Mouse (Mus musculus): ENCODE results near the gene Esrrg. TPM values are rescaled to one million over a fixed set of nuclear protein-coding genes. Genes with fewer than 3 reads are reported as not detected.

Gene Esrrg
- polyA plus RNA-seq, 1 experiment: 13.9 TPM

GRCm38 (mm10) chr1:187648551-187648950 lies 40.0 kb downstream of the Esrrg start:
- no peak for DNase-seq (ENCODE audit: extremely low spot score in 1 of 2, low spot score in 1 of 2)

- DNase-seq (ENCODE audit: extremely low spot score in 1 of 2, low spot score in 1 of 2): no peak
These were observed 41.3 kb downstream of the Esrrg start for GRCm38 (mm10) chr1:187649871-187650270.

GRCm38 (mm10) chr1:187650786-187651687 lies 42.4 kb downstream of the Esrrg start:
- DNase-seq (ENCODE audit: extremely low spot score in 1 of 2, low spot score in 1 of 2): peak in 1 of 2 experiments; percentile 41

GRCm38 (mm10) chr1:187651688-187652241 lies 43.2 kb downstream of the Esrrg start:
- peak in 1 of 2 experiments; percentile 56 for DNase-seq (ENCODE audit: extremely low spot score in 1 of 2, low spot score in 1 of 2)

- DNase-seq (ENCODE audit: extremely low spot score in 1 of 2, low spot score in 1 of 2): peak in 1 of 2 experiments; percentile 41
These were observed 43.9 kb downstream of the Esrrg start for GRCm38 (mm10) chr1:187652445-187652844.

GRCm38 (mm10) chr1:187653390-187653789 lies 44.8 kb downstream of the Esrrg start:
- DNase-seq (ENCODE audit: extremely low spot score in 1 of 2, low spot score in 1 of 2): no peak

DNA sequence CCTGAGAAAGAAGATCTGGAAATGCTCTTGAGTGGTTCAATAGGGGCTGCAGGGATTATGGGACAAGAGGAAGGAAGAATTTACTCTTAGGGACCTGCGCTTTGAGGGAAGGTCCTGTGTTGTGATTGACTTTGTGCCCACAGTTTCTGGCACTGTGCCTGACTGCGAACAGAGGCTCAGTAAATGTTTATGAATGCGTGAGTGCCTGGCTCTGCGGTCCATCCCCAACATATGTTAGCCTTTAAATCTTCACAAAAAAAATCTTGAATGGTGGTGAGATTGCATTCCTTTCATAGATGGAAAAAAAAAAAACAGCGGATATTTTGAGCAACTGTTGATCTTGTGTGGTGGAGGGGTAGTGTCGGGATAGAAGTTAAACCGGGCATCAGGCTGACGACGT lies 52.4 kb downstream of the Esrrg start:
- no peak for DNase-seq (ENCODE audit: extremely low spot score in 1 of 2, low spot score in 1 of 2)

GRCm38 (mm10) chr1:187662083-187662609 lies 53.6 kb downstream of the Esrrg start:
- no peak for DNase-seq (ENCODE audit: extremely low spot score in 1 of 2, low spot score in 1 of 2)

GRCm38 (mm10) chr1:187663376-187663775 lies 54.8 kb downstream of the Esrrg start:
- DNase-seq (ENCODE audit: extremely low spot score in 1 of 2, low spot score in 1 of 2): no peak

GRCm38 (mm10) chr1:187664261-187664660 lies 55.7 kb downstream of the Esrrg start:
- no peak for DNase-seq (ENCODE audit: extremely low spot score in 1 of 2, low spot score in 1 of 2)

DNA sequence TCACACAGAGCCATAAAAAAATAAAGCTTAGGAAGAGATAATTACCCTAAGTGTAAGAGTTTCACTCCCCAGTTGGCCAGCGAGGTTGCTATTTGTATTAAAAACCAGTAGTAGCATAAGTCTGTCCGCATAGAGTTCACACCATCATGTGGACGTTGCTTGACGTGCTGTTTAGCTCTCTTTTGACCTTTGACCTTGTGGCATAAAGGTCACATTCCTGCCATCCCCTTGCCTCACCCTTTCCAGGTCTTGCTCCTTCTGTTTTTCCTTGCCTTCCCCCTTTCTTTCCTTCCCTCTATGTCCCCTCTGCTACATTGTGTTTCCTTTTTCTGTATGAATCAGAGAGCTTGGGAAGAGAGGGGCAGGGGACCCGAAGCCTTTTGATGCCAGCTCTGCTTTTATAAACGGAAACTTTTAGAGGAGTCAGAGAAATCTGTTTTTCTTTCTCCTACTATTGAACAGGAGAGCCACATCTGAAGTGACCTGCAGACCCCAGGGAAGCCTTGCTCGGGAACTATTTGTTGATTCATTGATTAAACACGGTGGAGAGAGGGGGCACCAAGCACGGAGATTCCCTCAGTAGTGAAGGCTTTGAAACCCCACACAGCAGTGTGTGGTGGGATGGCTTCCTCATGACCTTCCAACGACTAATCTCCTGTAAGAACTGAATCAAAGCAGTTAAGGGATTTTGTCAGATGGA lies 57.5 kb downstream of the Esrrg start:
- DNase-seq (ENCODE audit: extremely low spot score in 1 of 2, low spot score in 1 of 2): no peak

- DNase-seq (ENCODE audit: extremely low spot score in 1 of 2, low spot score in 1 of 2): no peak
These were observed 61.2 kb downstream of the Esrrg start for GRCm38 (mm10) chr1:187669746-187670145.

GRCm38 (mm10) chr1:187672446-187672845 lies 63.9 kb downstream of the Esrrg start:
- no peak for DNase-seq (ENCODE audit: extremely low spot score in 1 of 2, low spot score in 1 of 2)

DNA sequence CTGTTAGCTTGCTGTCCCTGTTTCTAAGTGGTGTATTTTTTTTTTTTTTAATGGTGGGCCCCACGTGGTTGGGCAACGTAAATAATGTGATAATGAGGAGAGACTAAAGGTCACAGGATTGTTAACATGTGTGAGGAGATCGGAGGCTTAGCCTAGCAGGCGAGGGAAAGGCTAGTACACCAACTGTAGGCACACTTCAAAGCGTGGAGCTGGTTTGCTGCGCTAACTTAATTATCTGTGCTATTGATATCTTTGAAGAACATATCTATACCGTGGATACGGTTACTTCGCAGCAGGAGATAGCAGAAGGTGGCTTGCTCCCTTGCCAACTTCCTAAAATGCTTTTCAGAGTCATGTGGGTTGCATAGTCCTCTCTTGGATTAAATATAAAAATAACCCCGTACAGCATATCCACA lies 66.2 kb downstream of the Esrrg start:
- DNase-seq (ENCODE audit: extremely low spot score in 1 of 2, low spot score in 1 of 2): no peak

GRCm38 (mm10) chr1:187676626-187677025 lies 68.0 kb downstream of the Esrrg start:
- no peak for DNase-seq (ENCODE audit: extremely low spot score in 1 of 2, low spot score in 1 of 2)

DNA sequence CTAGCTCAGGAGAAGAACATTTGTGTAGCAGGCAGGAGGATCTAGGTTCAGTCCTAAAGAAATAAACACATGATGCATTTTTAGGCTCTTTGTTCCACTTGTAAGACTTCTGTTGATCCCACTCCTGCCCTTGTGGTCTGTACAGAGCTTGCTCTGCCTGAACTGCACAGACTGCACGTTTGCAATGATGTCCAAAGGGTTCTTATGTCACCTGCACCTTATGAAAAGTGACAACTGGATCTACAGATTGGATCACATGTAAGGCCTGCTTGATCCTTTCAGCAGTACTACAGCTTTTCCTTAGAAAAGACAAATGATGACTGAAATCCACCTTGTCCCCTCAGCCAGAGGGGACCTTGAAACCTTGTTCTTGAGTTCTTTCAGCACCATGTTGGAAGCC lies 70.7 kb downstream of the Esrrg start:
- no peak for DNase-seq (ENCODE audit: extremely low spot score in 1 of 2, low spot score in 1 of 2)

GRCm38 (mm10) chr1:187684519-187684918 lies 75.9 kb downstream of the Esrrg start:
- no peak for DNase-seq (ENCODE audit: extremely low spot score in 1 of 2, low spot score in 1 of 2)

DNA sequence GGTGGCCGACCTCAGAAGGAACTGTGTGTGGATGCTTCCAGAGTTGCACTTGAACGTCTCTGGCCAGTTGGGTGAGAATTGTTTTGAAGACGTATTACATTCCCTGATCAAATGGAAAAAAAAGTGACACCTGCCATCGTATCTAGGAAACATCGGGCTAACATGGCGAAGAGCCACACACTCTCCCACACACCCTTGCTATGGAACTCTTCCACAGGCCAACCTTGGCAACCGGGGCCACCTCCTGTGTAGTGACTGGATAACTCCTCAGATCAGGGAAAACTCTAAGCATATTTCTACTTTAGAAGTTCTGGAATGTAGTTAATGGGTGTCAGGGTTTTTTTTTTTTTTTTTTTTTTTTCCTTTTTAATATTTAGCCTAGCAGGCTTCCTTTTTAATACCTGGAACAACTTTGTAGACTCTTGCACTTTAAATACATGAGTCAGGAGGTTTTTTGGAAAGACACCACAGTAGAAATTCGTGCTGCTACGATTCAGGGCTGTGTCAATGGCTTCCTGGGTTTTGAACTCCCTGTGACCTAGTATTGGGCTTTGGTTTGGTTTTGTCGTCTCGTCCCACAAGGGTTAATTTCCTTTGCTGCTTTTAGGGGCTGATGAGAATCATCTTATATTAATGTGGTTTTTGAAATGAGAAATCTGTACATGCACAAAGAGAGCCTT lies 83.4 kb downstream of the Esrrg start:
- DNase-seq (ENCODE audit: extremely low spot score in 1 of 2, low spot score in 1 of 2): no peak

DNA sequence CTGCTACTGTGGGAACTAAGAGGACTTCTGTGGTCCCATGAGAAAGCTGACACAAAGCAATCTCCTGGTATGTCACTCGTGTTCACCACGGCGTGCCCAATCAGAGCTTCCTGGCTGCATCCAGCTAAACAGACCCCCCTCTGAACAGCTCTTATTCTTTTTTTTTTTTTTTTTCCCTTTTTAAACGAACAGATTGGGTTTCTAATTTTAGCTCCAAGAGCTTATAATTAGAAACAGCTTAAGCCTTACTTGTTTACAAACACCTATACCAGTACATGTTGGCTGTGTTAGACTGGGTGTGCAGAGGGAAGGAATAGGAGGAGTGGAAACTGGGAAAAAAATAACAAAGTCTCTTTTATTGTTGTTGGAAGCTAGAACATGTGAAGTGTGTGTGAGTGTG lies 86.3 kb downstream of the Esrrg start:
- DNase-seq (ENCODE audit: extremely low spot score in 1 of 2, low spot score in 1 of 2): no peak

DNA sequence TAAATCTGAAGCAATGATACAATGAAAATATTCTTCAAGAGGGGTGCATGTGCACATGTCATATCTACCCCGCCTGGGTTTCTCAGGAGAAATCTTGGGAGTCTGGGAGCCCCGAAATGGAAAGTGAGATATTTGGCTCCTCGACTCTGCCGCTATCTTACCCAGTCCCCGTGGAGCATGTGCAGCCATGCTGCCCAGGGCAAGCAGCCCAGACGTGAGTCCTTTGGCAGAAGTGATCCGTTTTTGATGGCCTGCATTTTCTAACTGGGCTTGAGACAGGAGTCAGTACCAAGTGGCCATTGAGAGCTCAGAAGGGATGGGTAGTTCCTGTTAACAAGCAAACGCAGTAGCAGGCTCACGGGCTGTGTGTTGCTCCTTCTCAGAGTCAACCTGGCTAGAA lies 89.6 kb downstream of the Esrrg start:
- DNase-seq (ENCODE audit: extremely low spot score in 1 of 2, low spot score in 1 of 2): no peak

- no peak for DNase-seq (ENCODE audit: extremely low spot score in 1 of 2, low spot score in 1 of 2)
These were observed 92.4 kb downstream of the Esrrg start for GRCm38 (mm10) chr1:187700963-187701362.

All from frontal cortex, adult 2 months (tissue).